Mouse (Mus musculus): ENCODE data around the gene Abcc9. TPM values are rescaled to one million over a fixed set of nuclear protein-coding genes. Genes with fewer than 3 reads are reported as not detected.

Gene Abcc9
- polyA plus RNA-seq, 1 experiment: not detected

- Histone ChIP-seq H3K4me1 (ENCODE audit: control insufficient read depth, insufficient read depth, low read length) (peaks cover 3% of the 10 kb centered on the region), H3K27ac (ENCODE audit: insufficient read depth, low read depth, low read length) (no peak overlapping the region), H3K4me3 (ENCODE audit: insufficient read depth, low read depth, low read length) (no peak overlapping the region)
- TF ChIP-seq CTCF (IDR thresholded peaks at IDR 0.05; ENCODE audit: insufficient read depth, low read depth, low read length) (no peak), POLR2A (IDR thresholded peaks at IDR 0.05; ENCODE audit: insufficient read depth, low read depth, low read length) (no peak)
- 6% methylated on average over 4 of the region's 4 CpGs for WGBS
These were observed 9.0 kb upstream of the Abcc9 start for GRCm38 (mm10) chr6:142711106-142711505.

GRCm38 (mm10) chr6:142710690-142711089, 8.6 kb upstream of the Abcc9 start:
- 57% methylated on average over 6 of the region's 6 CpGs for WGBS
- Histone ChIP-seq H3K4me3 (ENCODE audit: insufficient read depth, low read depth, low read length) (no peak overlapping the region), H3K27ac (ENCODE audit: insufficient read depth, low read depth, low read length) (no peak overlapping the region), H3K4me1 (ENCODE audit: control insufficient read depth, insufficient read depth, low read length) (peaks cover 3% of the 10 kb centered on the region)
- TF ChIP-seq CTCF (IDR thresholded peaks at IDR 0.05; ENCODE audit: insufficient read depth, low read depth, low read length) (no peak), POLR2A (IDR thresholded peaks at IDR 0.05; ENCODE audit: insufficient read depth, low read depth, low read length) (no peak)

GRCm38 (mm10) chr6:142708369-142708768, 6.3 kb upstream of the Abcc9 start:
- no peak overlapping the region for H3K27ac ChIP-seq (ENCODE audit: insufficient read depth, low read depth, low read length)
- H3K4me3 ChIP-seq (ENCODE audit: insufficient read depth, low read depth, low read length): no peak overlapping the region
- WGBS: 86% methylated on average over 6 of the region's 6 CpGs
- peaks cover 3% of the 10 kb centered on the region for H3K4me1 ChIP-seq (ENCODE audit: control insufficient read depth, insufficient read depth, low read length)
- TF ChIP-seq CTCF (IDR thresholded peaks at IDR 0.05; ENCODE audit: insufficient read depth, low read depth, low read length): no peak
- TF ChIP-seq POLR2A (IDR thresholded peaks at IDR 0.05; ENCODE audit: insufficient read depth, low read depth, low read length): no peak

- H3K4me1 ChIP-seq (ENCODE audit: control insufficient read depth, insufficient read depth, low read length): peaks cover 7% of the 10 kb centered on the region
- no peak overlapping the region for H3K4me3 ChIP-seq (ENCODE audit: insufficient read depth, low read depth, low read length)
- no peak overlapping the region for H3K27ac ChIP-seq (ENCODE audit: insufficient read depth, low read depth, low read length)
- TF ChIP-seq POLR2A (IDR thresholded peaks at IDR 0.05; ENCODE audit: insufficient read depth, low read depth, low read length) (no peak), CTCF (IDR thresholded peaks at IDR 0.05; ENCODE audit: insufficient read depth, low read depth, low read length) (no peak)
- WGBS: 87% methylated on average over 3 of the region's 3 CpGs
These were observed 4.6 kb upstream of the Abcc9 start for GRCm38 (mm10) chr6:142706688-142707087.

- H3K4me1 ChIP-seq (ENCODE audit: control insufficient read depth, insufficient read depth, low read length): peaks cover 4% of the 10 kb centered on the region
- WGBS: 84% methylated on average over 11 of the region's 11 CpGs
These were observed 1.4 kb upstream of the Abcc9 start for GRCm38 (mm10) chr6:142703441-142703930.

GRCm38 (mm10) chr6:142701161-142701560, 954 bp downstream of the Abcc9 start:
- WGBS: 80% methylated on average over 13 of the region's 13 CpGs
- H3K4me1 ChIP-seq (ENCODE audit: control insufficient read depth, insufficient read depth, low read length): peaks cover 4% of the 10 kb centered on the region

More at GRCm38 (mm10) chr6:142703441-142703930, 1.4 kb upstream of the Abcc9 start:
- Histone ChIP-seq H3K27ac (ENCODE audit: insufficient read depth, low read depth, low read length) (no peak overlapping the region), H3K4me3 (ENCODE audit: insufficient read depth, low read depth, low read length) (no peak overlapping the region)
- TF ChIP-seq CTCF (IDR thresholded peaks at IDR 0.05; ENCODE audit: insufficient read depth, low read depth, low read length) (no peak), POLR2A (IDR thresholded peaks at IDR 0.05; ENCODE audit: insufficient read depth, low read depth, low read length) (no peak)

GRCm38 (mm10) chr6:142700753-142701152, 1.4 kb downstream of the Abcc9 start:
- H3K4me3 ChIP-seq (ENCODE audit: insufficient read depth, low read depth, low read length): no peak overlapping the region
- 78% methylated on average over 8 of the region's 8 CpGs for WGBS
- no peak overlapping the region for H3K27ac ChIP-seq (ENCODE audit: insufficient read depth, low read depth, low read length)
- TF ChIP-seq POLR2A (IDR thresholded peaks at IDR 0.05; ENCODE audit: insufficient read depth, low read depth, low read length) (no peak), CTCF (IDR thresholded peaks at IDR 0.05; ENCODE audit: insufficient read depth, low read depth, low read length) (no peak)
- peaks cover 4% of the 10 kb centered on the region for H3K4me1 ChIP-seq (ENCODE audit: control insufficient read depth, insufficient read depth, low read length)

More at GRCm38 (mm10) chr6:142701161-142701560, 954 bp downstream of the Abcc9 start:
- Histone ChIP-seq H3K4me3 (ENCODE audit: insufficient read depth, low read depth, low read length) (no peak overlapping the region), H3K27ac (ENCODE audit: insufficient read depth, low read depth, low read length) (no peak overlapping the region)
- TF ChIP-seq CTCF (IDR thresholded peaks at IDR 0.05; ENCODE audit: insufficient read depth, low read depth, low read length) (no peak), POLR2A (IDR thresholded peaks at IDR 0.05; ENCODE audit: insufficient read depth, low read depth, low read length) (no peak)

GRCm38 (mm10) chr6:142692085-142692484, 10.0 kb downstream of the Abcc9 start:
- no peaks in the 10 kb centered on the region for H3K4me1 ChIP-seq (ENCODE audit: control insufficient read depth, insufficient read depth, low read length)
- no peak for TF ChIP-seq POLR2A (IDR thresholded peaks at IDR 0.05; ENCODE audit: insufficient read depth, low read depth, low read length)
- TF ChIP-seq CTCF (IDR thresholded peaks at IDR 0.05; ENCODE audit: insufficient read depth, low read depth, low read length): no peak
- H3K4me3 ChIP-seq (ENCODE audit: insufficient read depth, low read depth, low read length): no peak overlapping the region
- WGBS: 66% methylated on average over 5 of the region's 5 CpGs
- no peak overlapping the region for H3K27ac ChIP-seq (ENCODE audit: insufficient read depth, low read depth, low read length)

- 92% methylated on average over 11 of the region's 11 CpGs for WGBS
- TF ChIP-seq POLR2A (IDR thresholded peaks at IDR 0.05; ENCODE audit: insufficient read depth, low read depth, low read length): no peak
- TF ChIP-seq CTCF (IDR thresholded peaks at IDR 0.05; ENCODE audit: insufficient read depth, low read depth, low read length): no peak
- Histone ChIP-seq H3K4me3 (ENCODE audit: insufficient read depth, low read depth, low read length) (no peak overlapping the region), H3K27ac (ENCODE audit: insufficient read depth, low read depth, low read length) (no peak overlapping the region), H3K4me1 (ENCODE audit: control insufficient read depth, insufficient read depth, low read length) (no peaks in the 10 kb centered on the region)
These were observed 12.4 kb downstream of the Abcc9 start for GRCm38 (mm10) chr6:142689673-142690072.
